33 mouse cellular contexts compared by ENCODE assay signal in the genomic region with DNA sequence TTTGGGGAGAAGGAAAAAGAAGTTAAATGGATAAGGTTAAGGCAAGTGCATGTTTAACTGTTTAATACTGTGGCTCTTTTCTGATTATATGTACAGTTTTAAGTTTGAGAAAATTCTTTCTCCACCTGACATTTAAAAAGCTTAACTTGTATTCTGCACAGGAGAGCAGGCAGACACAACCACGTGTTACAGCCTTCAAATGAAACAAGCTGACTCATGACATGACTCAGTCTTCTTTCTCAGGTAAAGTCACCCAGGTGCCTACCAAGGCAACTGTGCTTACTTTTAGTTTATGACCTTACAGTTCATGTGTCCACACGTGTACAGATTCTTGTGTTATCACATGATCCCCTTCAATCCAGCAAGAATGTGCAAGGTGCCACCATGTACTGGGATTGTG.
"Had no signal": no experiment of that assay in that cellular context is flagged by ENCODE, and none has a peak within 500 bp of the region (broad histone marks: within the 10 kb centered on the region; RNA-seq: fewer than 3 reads in every experiment).

No protein-coding gene starts in this region.

- H3K36me3 ChIP-seq: heart, embryonic 10.5 days; heart, embryonic 12.5 days; heart, embryonic 13.5 days; heart, embryonic 15.5 days; hindbrain, embryonic 10.5 days; hindbrain, embryonic 12.5 days; intestine, embryonic 15.5 days; kidney, embryonic 15.5 days had no signal

- ATAC-seq: hindbrain, embryonic 16.5 days; hindbrain, postnatal 0 days; inflammation-experienced regulatory T-cells, adult 6 months; intestine, embryonic 15.5 days; intestine, embryonic 16.5 days; intestine, postnatal 0 days had no signal

- H3K4me2 ChIP-seq: heart, embryonic 11.5 days; heart, embryonic 12.5 days; heart, embryonic 13.5 days; heart, embryonic 15.5 days; hindbrain, embryonic 12.5 days; hindbrain, embryonic 14.5 days; hindbrain, embryonic 15.5 days; intestine, embryonic 15.5 days; kidney, embryonic 15.5 days had no signal

- H3K9ac ChIP-seq: heart, embryonic 12.5 days; heart, embryonic 13.5 days; heart, embryonic 15.5 days; hindbrain, embryonic 12.5 days; hindbrain, embryonic 14.5 days; hindbrain, embryonic 15.5 days; intestine, embryonic 15.5 days; kidney, embryonic 15.5 days had no signal

- H3K4me3 ChIP-seq: heart, embryonic 10.5 days; heart, embryonic 12.5 days; heart, embryonic 13.5 days; heart, embryonic 15.5 days; hindbrain, embryonic 10.5 days; hindbrain, embryonic 12.5 days; hindbrain, embryonic 15.5 days; intestine, embryonic 15.5 days; kidney, embryonic 15.5 days; layer of hippocampus, adult 2 months; left cerebral cortex, adult 2 months had no signal

- DNase-seq: heart, postnatal 10 days; heart, postnatal 14 days; heart, postnatal 36 days; heart, postnatal 4 days; kidney, adult 11 months; kidney, adult 18-20 months; kidney, adult 2 months; kidney, adult 8-10 months; kidney, postnatal 10 days; kidney, postnatal 14 days; kidney, postnatal 25 days; kidney, postnatal 4 days; layer of hippocampus, adult 9-11 months; layer of hippocampus, postnatal 36 days had no signal

- H3K9me3 ChIP-seq: heart, embryonic 10.5 days; heart, embryonic 12.5 days; heart, embryonic 13.5 days; heart, embryonic 15.5 days; hindbrain, embryonic 10.5 days; hindbrain, embryonic 12.5 days; hindbrain, embryonic 15.5 days; intestine, embryonic 15.5 days; kidney, embryonic 15.5 days had no signal

- H3K27me3 ChIP-seq: heart, embryonic 12.5 days; heart, embryonic 13.5 days; heart, embryonic 15.5 days; hindbrain, embryonic 12.5 days; hindbrain, embryonic 15.5 days; intestine, embryonic 15.5 days; kidney, embryonic 15.5 days had no signal

- H3K27ac ChIP-seq: heart, embryonic 10.5 days; heart, embryonic 13.5 days; heart, embryonic 15.5 days; hindbrain, embryonic 10.5 days; hindbrain, embryonic 12.5 days; hindbrain, embryonic 14.5 days; hindbrain, embryonic 15.5 days; hindbrain, postnatal 0 days; intestine, embryonic 15.5 days; kidney, embryonic 15.5 days; kidney, postnatal 0 days; layer of hippocampus, adult 2 months; left cerebral cortex, adult 2 months had no signal

- H3K4me1 ChIP-seq: heart, embryonic 10.5 days; heart, embryonic 12.5 days; heart, embryonic 13.5 days; heart, embryonic 15.5 days; hindbrain, embryonic 10.5 days; hindbrain, embryonic 12.5 days; hindbrain, embryonic 15.5 days; intestine, embryonic 15.5 days; kidney, embryonic 15.5 days had no signal
